Mouse (Mus musculus) hindbrain, embryonic 11.5 days (tissue): ENCODE data around the gene Sfmbt2. TPM values are rescaled to one million over a fixed set of nuclear protein-coding genes. Genes with fewer than 3 reads are reported as not detected.

Experiments used
- ATAC-seq: fragments of 200-750 bp; cut with Nextera tagmentation; 2 replicates; pipeline ENCODE4 v1.8.0; 2017; ENCODE audit warnings: mild to moderate bottlenecking, moderate TSS enrichment, moderate library complexity; ENCODE audit not compliant: low FRiP score
- DNase-seq: peaks from one replicate; pipeline ENCODE4 v3.0.0-alpha.2; 2015; ENCODE audit warnings: low spot score
- H3K27ac ChIP-seq: fragments of 300-500 bp; sonication (generic); 2 replicates; pipeline ENCODE4 v1.5.1; 2014; ENCODE audit warnings: mild to moderate bottlenecking, low read depth, low read length
- H3K27me3 ChIP-seq: fragments of 300-500 bp; sonication (generic); 2 replicates; pipeline ENCODE4 v1.6.1; 2014; ENCODE audit warnings: mild to moderate bottlenecking, low read length, moderate library complexity, mixed read lengths; ENCODE audit not compliant: control insufficient read depth, insufficient read depth
- H3K36me3 ChIP-seq: fragments of 300-500 bp; sonication (generic); 2 replicates; pipeline ENCODE4 v1.6.1; 2014; ENCODE audit warnings: mild to moderate bottlenecking, low read length, moderate library complexity, mixed read lengths; ENCODE audit not compliant: control insufficient read depth, insufficient read depth
- H3K4me1 ChIP-seq: fragments of 300-500 bp; sonication (generic); replicated peaks from 2 replicates; pipeline ENCODE4 v1.6.1; 2014; ENCODE audit warnings: low read length, mixed read lengths; ENCODE audit not compliant: control insufficient read depth, insufficient read depth
- H3K4me2 ChIP-seq: fragments of 300-500 bp; sonication (generic); replicated peaks from 2 replicates; pipeline ENCODE4 v1.6.1; 2014; ENCODE audit warnings: mild to moderate bottlenecking, low read depth, low read length
- H3K4me3 ChIP-seq: fragments of 300-500 bp; sonication (generic); 2 replicates; pipeline ENCODE4 v1.5.1; 2014; ENCODE audit warnings: low read depth, low read length
- H3K9ac ChIP-seq: fragments of 300-500 bp; sonication (generic); 2 replicates; pipeline ENCODE4 v1.6.1; 2014; ENCODE audit warnings: low read depth, low read length
- H3K9me3 ChIP-seq: fragments of 300-500 bp; sonication (generic); 2 replicates; pipeline ENCODE4 v1.6.1; 2016; ENCODE audit warnings: low read length; ENCODE audit not compliant: control insufficient read depth
- WGBS: fragments of 180-500 bp; shearing (Covaris S2); extraction: QIAGEN DNeasy Blood & Tissue Kit; methylation state at CpG from one replicate; pipeline ENCODE4 v1.1.7; 2014; 5-methylcytosine and 5-hydroxymethylcytosine counted together
- polyA plus RNA-seq: library from polyadenylated mRNA; unstranded; fragments of >200 nt; fragmentation: Nextera tagmentation; extraction: Ambion mirVana; gene quantifications from 2 replicates; pipeline ENCODE4 v1.2.1, GENCODE M21; 2014

Gene Sfmbt2
- polyA plus RNA-seq, 1 experiment from 2014 or later: 2.6 TPM

DNA sequence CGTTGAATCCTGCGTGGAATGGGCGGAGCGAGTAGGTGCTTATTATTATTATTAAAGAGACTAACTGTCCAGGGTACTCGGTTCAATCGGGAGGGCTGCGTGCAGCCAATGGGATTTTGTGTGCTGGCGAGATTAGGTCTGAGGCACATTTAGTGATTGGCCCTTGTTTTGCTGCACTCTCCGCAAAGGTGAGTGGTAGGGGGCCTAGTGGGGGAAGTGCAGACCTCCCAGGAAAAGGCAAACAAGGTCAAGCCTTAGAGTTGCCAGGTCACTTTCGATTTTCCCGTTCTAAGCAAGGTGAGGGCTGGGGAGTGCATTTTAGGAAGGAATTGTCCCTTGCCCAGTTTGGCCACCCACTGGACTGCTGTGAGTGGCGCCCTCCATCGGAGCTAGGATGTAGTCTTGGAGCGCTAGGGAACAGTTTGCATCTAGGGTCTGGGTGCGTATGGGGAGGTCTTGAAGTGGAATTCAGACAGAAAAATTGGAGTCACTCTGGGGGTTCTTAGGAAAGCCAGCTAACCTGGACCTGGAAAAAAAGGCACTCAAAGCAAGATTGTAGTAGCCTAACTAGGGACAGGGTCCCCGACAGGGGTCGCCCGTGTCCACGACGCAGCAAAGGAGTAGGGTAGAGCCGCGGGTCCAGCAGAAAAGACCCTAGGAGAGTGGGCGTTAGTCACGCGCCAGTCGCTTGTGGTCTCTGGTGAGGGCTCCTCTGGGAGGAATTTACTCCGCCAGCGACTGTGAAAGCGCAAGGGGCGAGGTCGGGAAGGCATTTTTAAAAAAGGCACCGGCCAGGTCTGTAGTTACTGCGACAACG is 4.1 kb downstream of the Sfmbt2 start:
- DNase-seq (peak; percentile 83), ATAC-seq (peak; percentile 81)
- Histone ChIP-seq H3K9me3 (no peaks in the 10 kb centered on the region), H3K36me3 (no peaks in the 10 kb centered on the region), H3K27me3 (peaks cover 47% of the 10 kb centered on the region), H3K4me2 (peak overlapping the region; percentile 90), H3K27ac (no peak overlapping the region), H3K9ac (peak overlapping the region; percentile 28; the same call in 1 of the 2 replicates), H3K4me3 (peak overlapping the region; percentile 41), H3K4me1 (peaks cover 5% of the 10 kb centered on the region; the same call in 1 of the 2 replicates)
- WGBS: under 1% methylated on average over 34 of the region's 34 CpGs

DNA sequence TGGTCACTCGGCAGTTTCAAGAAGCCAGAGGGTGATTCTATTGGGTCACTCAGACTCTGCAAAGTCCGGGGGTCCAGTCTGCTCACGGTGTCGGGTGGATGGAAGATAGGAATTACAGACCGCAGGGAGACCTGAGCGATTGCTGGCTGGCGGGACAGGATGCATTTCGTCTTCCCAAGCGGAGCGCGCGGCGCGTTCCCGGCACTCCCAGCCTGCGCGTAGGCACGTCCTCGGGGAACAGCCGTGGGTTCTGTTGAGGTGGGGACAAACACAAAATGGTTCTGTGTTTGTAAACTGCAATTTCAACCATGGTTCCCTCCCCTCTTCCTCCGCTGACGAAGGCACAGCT is 4.7 kb downstream of the Sfmbt2 start:
- H3K27ac ChIP-seq: no peak overlapping the region
- under 1% methylated on average over 22 of the region's 22 CpGs for WGBS
- H3K27me3 ChIP-seq: peaks cover 42% of the 10 kb centered on the region
- ATAC-seq (peak; percentile 23), DNase-seq (peak; percentile 66)
- H3K9me3 ChIP-seq: no peaks in the 10 kb centered on the region
- peak overlapping the region; percentile 28; the same call in 1 of the 2 replicates for H3K9ac ChIP-seq
- peak overlapping the region; percentile 41 for H3K4me3 ChIP-seq
- H3K36me3 ChIP-seq: no peaks in the 10 kb centered on the region
- H3K4me2 ChIP-seq: peak overlapping the region; percentile 90
- peaks cover 5% of the 10 kb centered on the region; the same call in 1 of the 2 replicates for H3K4me1 ChIP-seq

DNA sequence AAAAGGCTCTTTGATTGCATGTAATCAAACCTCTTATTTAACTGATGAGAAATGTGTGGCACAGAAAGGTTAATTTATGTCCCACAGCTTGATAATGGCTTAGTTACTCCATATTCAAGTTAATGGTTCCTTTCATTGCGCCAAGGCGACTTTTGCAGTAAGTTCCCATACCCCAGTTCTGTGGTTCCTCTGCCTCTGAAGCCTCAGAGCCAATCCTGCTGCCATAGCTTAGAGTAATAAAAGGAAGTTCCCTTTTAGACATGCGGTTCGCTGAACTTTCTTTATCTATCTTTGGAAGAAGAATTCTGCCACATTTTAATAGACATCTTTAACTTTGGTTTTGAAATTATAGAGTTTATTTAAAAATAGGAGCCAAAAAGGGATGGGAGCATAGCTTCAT is 19.7 kb downstream of the Sfmbt2 start:
- 96% methylated on average over 4 of the region's 4 CpGs for WGBS
- ATAC-seq (no peak), DNase-seq (no peak)
- H3K27me3 ChIP-seq: no peaks in the 10 kb centered on the region
- H3K4me1 ChIP-seq: no peaks in the 10 kb centered on the region
- no peak overlapping the region for H3K4me2 ChIP-seq
- no peaks in the 10 kb centered on the region for H3K9me3 ChIP-seq
- no peak overlapping the region for H3K27ac ChIP-seq
- H3K9ac ChIP-seq: no peak overlapping the region
- no peaks in the 10 kb centered on the region for H3K36me3 ChIP-seq
- H3K4me3 ChIP-seq: no peak overlapping the region

DNA sequence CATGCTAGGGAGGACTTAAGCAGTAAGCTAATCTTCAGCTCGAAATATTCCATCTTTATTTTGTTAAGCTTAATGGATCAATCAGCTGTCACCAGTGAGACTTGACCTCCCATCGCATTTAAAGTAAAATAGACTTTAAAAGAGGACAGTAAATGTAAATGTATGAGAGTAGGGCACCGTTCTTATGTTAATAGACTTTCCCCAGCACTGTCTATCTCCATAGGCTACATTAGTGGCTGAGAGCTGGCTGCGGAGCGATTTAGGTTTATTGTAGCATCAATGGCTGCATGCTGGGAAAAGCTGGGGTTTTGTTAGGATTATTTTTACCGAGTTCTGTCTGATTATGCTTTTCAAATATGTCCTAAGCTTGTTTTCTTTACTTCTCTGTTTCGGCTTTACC is 20.5 kb downstream of the Sfmbt2 start:
- ATAC-seq: no peak
- WGBS: 26% methylated on average over 7 of the region's 7 CpGs
- Histone ChIP-seq H3K27me3 (no peaks in the 10 kb centered on the region), H3K36me3 (no peaks in the 10 kb centered on the region), H3K27ac (no peak overlapping the region), H3K4me1 (no peaks in the 10 kb centered on the region), H3K4me3 (no peak overlapping the region), H3K4me2 (no peak overlapping the region), H3K9ac (no peak overlapping the region), H3K9me3 (no peaks in the 10 kb centered on the region)
- no peak for DNase-seq

DNA sequence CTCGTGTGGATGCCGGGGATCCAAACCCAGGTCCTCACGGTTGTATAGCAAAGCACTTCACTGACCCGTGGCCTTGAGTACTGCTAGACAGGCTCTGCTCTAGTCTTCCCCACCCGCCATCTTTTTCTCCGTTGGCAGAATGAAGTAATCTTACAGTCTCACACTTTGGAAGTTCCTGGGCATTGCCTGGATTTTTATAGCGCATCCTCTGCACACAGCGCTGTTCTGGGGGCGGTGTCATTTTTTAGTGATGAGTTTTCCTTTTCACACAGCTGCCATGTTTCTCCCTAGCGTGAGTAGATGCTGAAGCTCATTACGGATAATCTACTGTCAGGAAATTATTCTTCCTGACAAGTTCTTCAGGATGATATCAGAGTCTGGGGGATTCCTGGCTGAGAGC is 24.8 kb downstream of the Sfmbt2 start:
- Histone ChIP-seq H3K27ac (no peak overlapping the region), H3K9ac (no peak overlapping the region), H3K4me2 (no peak overlapping the region), H3K36me3 (no peaks in the 10 kb centered on the region), H3K4me1 (no peaks in the 10 kb centered on the region), H3K27me3 (no peaks in the 10 kb centered on the region), H3K9me3 (no peaks in the 10 kb centered on the region), H3K4me3 (no peak overlapping the region)
- DNase-seq (no peak), ATAC-seq (no peak)
- WGBS: 94% methylated on average over 11 of the region's 11 CpGs

DNA sequence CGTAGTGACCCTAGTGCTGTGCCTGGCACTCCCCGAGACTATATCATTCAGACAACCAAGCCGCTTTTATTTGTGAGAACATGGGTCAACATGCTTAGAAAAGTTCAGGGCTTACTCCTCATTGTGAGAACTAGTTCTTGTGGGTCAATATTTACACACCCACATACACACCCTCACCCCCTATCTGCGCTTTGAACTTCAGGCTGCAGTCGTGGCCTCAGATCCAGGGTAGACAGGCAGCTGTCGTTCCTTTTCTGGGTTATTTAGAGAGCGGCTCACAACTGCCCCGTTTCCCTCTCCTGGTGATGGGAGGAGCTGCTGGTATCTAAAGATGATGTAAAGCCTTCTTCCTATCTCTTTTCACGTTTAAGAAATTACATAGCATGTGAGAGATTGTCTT is 27.5 kb downstream of the Sfmbt2 start:
- Histone ChIP-seq H3K4me2 (no peak overlapping the region), H3K9me3 (no peaks in the 10 kb centered on the region), H3K4me1 (no peaks in the 10 kb centered on the region), H3K36me3 (no peaks in the 10 kb centered on the region), H3K9ac (no peak overlapping the region), H3K4me3 (no peak overlapping the region), H3K27me3 (no peaks in the 10 kb centered on the region), H3K27ac (no peak overlapping the region)
- 75% methylated on average over 9 of the region's 9 CpGs for WGBS
- ATAC-seq (no peak), DNase-seq (no peak)

DNA sequence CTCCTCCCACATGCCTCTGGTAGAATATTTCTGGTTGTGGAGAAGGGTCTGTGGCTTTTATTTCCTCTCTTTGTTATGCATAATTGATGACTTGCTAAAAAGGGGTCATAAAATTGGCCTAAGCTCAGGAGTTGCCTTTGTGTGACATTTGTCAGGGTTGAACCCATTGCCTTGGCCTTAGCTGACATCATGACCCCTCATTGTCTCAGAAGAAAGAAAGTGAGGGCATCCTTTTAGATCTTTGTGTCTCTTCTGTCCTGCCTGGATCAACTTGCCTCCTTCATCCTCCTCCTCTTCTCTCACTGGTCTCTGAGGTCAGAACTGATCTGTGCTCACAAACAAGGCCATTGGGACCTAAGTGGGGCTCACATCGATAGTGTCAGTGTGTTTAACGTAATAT is 35.8 kb downstream of the Sfmbt2 start:
- H3K4me3 ChIP-seq: no peak overlapping the region
- H3K36me3 ChIP-seq: no peaks in the 10 kb centered on the region
- no peak overlapping the region for H3K27ac ChIP-seq
- H3K27me3 ChIP-seq: no peaks in the 10 kb centered on the region
- no peaks in the 10 kb centered on the region for H3K4me1 ChIP-seq
- ATAC-seq (no peak), DNase-seq (no peak)
- H3K9me3 ChIP-seq: no peaks in the 10 kb centered on the region
- H3K9ac ChIP-seq: no peak overlapping the region
- no peak overlapping the region for H3K4me2 ChIP-seq
- 11% methylated on average over 2 of the region's 2 CpGs for WGBS

DNA sequence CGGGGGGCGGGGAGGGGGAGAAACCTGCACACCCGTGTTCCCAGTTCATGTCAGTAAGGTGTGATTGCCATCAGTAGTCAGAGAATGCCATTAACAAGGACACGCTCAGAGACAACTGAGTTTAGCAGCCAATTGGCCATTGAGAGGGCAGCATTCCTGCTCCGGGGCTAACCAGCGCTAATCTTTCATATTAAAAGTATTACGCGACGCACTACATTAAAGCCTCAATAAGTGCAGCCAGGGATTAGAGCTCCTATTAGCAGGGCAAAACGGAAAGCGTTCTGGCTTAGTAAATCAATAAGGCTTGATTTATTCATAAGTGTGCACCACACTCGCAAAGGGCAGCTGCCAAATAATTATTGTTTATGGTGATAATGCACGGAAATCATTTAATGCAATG is 39.1 kb downstream of the Sfmbt2 start:
- H3K27ac ChIP-seq: no peak overlapping the region
- ATAC-seq (no peak), DNase-seq (no peak)
- 77% methylated on average over 13 of the region's 13 CpGs for WGBS
- H3K4me2 ChIP-seq: no peak overlapping the region
- H3K9ac ChIP-seq: no peak overlapping the region
- no peaks in the 10 kb centered on the region for H3K36me3 ChIP-seq
- no peaks in the 10 kb centered on the region for H3K9me3 ChIP-seq
- no peaks in the 10 kb centered on the region for H3K27me3 ChIP-seq
- no peak overlapping the region for H3K4me3 ChIP-seq
- no peaks in the 10 kb centered on the region for H3K4me1 ChIP-seq

DNA sequence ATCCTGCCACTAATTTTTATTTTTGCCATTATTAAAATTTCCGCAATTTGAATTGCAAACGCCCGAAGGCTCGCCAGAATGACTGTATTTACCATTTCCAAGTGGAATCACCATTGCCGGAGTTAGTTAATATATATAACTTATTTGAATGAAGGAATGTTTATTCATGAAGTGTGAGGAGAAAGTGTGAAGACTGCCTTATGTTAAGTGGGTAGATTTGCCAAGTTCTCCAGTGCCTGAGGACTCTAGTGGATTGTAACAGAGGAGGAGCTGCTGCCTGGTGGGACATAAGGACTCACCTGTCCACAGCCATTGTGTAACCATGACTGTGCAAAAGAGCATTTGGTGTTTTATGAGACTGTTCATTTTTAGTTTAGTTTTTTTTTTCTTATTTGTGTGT is 39.8 kb downstream of the Sfmbt2 start:
- Histone ChIP-seq H3K4me3 (no peak overlapping the region), H3K27ac (no peak overlapping the region), H3K4me2 (no peak overlapping the region), H3K9me3 (no peaks in the 10 kb centered on the region), H3K27me3 (no peaks in the 10 kb centered on the region), H3K9ac (no peak overlapping the region), H3K36me3 (no peaks in the 10 kb centered on the region), H3K4me1 (no peaks in the 10 kb centered on the region)
- DNase-seq (no peak), ATAC-seq (no peak; the same call in 1 of the 2 replicates)
- 92% methylated on average over 5 of the region's 5 CpGs for WGBS
